Mouse (Mus musculus) common myeloid progenitor, adult 5-6 weeks (primary cell): ENCODE measurements around the gene Erp27. TPM values are rescaled to one million over a fixed set of nuclear protein-coding genes. Genes with fewer than 3 reads are reported as not detected.

Source experiments
- ATAC-seq: replicated peaks from 2 replicates; pipeline ENCODE4 v1.8.0; 2016; ENCODE audit warnings: low read depth, mild to moderate bottlenecking, moderate TSS enrichment, inconsistent platforms; ENCODE audit not compliant: poor library complexity, severe bottlenecking
- total RNA-seq: library from RNA; stranded (forward); fragments of 200-1000, 187-1606 nt; gene quantifications from 2 replicates; pipeline ENCODE4 v1.2.3, GENCODE M21; 2017

Erp27 gene
- total RNA-seq, 1 experiment from 2014 or later, result 0.32 TPM

DNA sequence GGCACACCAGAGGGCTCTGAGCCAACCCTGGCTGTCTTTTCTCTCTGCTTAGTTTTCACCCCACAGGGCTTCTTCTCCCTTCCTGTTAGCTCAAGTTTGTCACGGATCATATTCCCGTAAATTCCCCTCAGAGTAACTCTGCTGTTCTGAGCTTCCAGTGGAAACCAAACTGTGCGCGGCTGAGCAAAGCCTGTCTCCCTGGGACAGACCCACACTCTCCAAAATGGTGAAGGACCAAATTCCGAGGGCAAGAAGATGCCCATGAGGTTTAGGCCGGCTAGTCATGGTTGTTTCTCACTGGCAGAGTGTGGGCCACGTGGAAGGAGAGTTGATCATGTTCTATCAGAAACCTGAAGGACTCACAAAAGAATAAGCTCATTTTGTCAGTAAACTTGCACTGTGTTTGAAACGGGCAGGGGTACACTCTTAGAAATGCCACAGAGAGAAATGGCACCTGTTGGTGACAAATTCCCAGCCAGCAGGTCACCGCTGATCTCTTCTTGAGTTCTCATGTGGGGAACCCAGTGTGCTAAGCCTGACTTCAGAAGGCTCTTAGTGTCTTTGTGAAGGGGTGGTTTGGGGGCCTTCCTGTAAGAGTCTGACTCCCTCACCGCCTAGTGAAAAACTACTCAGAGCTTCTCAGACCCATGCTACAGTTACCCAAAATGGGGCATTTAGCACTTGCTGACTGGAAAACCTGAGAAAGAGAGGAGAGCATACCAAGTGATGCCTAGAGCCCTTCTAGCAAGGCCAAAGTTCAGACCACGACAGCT, 18.4 kb upstream of the Erp27 start:
- no peak for ATAC-seq

DNA sequence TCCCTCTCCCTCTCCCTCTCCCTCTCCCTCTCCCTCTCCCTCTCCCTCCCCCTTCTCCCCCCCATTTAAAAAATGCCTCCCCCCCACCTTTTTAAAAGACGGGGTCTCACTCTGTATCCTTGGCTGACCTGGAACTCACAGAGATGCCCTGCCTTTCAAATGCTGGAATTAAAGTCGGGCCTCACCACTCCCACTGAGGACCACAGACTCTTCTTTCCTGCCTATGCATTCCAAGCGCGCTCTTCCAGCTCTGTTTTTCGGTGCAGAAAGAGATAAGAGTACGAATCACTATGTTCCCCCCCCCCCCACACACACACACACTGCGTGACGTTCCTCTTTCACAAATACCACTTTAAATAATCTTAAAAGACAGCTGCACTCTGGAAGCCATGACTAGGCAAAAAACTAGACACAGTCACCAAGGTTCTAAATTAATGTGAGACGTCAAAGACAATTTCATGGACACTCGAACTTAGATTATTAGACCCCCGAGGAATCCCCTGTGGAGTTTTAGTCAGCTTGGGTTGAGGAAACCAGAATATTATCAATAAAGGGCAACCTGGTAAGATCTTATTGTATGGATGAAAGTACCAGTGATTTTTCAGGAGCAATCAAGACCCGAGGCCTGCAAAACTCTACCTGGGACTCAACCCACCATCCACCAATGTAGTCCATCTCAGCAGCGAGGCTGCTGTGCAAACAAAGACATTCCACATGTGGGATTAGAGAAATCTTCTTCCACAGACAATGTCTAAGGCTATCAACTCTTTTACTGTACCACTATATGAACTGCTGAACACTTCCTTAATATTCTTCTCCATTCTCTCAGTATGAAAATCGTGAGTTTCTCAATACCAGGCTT, 17.6 kb upstream of the Erp27 start:
- peak; percentile 40 for ATAC-seq

DNA sequence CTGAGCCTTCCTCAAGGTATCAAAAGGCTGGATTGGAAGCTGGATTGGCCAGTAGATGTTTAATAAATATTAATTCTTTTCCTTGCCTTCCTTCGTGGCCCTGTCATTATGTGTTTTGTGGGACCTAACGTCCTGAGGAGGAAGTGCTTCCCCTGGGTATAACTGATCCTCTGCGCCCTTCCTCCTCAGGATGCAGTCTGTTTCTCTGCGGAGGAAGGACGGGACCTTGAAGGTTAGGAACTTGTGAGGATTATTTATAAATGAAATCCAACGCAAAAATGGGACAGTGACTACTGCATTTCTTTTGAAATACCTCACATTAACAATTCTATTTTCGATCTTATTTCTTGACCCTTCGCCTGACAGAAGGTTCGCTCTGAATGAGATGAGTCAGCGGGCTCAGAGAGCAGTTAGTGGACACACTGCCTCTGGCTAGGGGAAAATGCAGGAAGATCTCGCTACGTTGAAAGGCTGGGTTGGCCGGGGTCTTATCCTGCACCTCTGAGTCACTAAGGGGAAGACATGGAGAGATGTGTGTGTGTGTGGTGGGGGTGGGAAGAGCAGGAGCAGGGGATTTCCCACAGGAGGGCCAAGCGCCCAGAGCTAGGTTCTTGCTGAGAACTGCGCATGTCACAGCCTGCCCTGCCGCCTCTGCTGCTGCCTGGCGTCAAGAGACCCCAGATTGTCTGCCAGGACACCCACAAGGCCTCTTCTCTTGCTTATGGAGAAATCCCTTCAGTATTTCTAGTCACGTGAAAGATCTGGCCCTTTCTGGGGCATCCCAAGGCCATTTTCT, 16.5 kb upstream of the Erp27 start:
- ATAC-seq, result 0 out of 2 replicates have a peak, but pooled peaks have one; percentile 8

- ATAC-seq, result no peak
Observed at GRCm38 (mm10) chr6:136937117-136937516, 15.1 kb upstream of the Erp27 start.

- ATAC-seq, result no peak
Observed at GRCm38 (mm10) chr6:136936361-136936760, 14.4 kb upstream of the Erp27 start.

GRCm38 (mm10) chr6:136935233-136935632, 13.3 kb upstream of the Erp27 start:
- peak; percentile 36 for ATAC-seq

GRCm38 (mm10) chr6:136934068-136934467, 12.1 kb upstream of the Erp27 start:
- no peak for ATAC-seq

GRCm38 (mm10) chr6:136931246-136931645, 9.3 kb upstream of the Erp27 start:
- no peak for ATAC-seq

DNA sequence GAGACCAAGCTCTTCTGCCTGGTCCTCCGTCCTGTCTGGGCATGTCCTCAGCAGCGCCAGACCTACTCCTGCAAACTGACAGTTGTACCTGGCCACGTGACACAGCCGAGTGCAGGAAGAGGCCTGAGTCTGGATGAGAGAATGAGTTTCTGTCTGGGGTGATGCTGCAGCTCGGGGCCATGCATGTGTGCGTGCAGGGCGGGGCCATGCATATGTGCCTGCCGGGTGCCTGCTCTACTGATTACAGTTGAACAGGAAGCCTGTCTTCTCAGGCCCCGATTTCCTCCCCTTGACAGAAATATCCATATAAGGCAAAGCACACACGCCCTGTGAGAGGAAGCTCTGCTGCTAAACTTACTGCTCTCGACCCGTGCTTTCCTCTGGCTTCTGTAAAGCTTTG, 8.7 kb upstream of the Erp27 start:
- peak; percentile 96 for ATAC-seq

- no peak for ATAC-seq
Observed at GRCm38 (mm10) chr6:136927626-136928025, 5.6 kb upstream of the Erp27 start.

DNA sequence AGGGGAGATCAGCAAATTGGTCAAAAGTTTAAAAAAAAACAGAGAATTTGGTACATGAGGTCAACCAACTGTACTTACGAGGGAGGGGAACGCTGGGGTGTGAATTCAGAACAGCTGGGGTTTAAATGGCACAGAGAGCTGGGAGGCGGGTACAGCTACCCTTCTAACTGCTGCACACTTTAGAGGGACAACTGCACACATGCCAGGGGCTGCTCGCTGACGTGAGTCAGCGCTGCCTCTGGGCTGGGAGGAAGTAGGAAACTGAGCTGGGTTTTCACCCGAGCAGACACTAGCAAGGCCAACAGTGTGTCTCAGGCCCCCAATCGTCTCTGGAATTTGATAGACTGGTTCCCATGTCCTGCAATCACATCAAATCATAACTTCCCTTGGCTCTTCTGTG, 3.1 kb upstream of the Erp27 start:
- peak; percentile 36; the same call in 1 of the 2 replicates for ATAC-seq

GRCm38 (mm10) chr6:136923532-136923931, 1.6 kb upstream of the Erp27 start, which contains the start of gene Pde6h:
TSS of gene Pde6h (plus strand) at chr6:136923832.
- ATAC-seq, result no peak

GRCm38 (mm10) chr6:136922871-136923270, 891 bp upstream of the Erp27 start:
- no peak for ATAC-seq

- ATAC-seq, result 0 out of 2 replicates have a peak, but pooled peaks have one; percentile 23
Observed at GRCm38 (mm10) chr6:136921601-136922000, 379 bp downstream of the Erp27 start.

DNA sequence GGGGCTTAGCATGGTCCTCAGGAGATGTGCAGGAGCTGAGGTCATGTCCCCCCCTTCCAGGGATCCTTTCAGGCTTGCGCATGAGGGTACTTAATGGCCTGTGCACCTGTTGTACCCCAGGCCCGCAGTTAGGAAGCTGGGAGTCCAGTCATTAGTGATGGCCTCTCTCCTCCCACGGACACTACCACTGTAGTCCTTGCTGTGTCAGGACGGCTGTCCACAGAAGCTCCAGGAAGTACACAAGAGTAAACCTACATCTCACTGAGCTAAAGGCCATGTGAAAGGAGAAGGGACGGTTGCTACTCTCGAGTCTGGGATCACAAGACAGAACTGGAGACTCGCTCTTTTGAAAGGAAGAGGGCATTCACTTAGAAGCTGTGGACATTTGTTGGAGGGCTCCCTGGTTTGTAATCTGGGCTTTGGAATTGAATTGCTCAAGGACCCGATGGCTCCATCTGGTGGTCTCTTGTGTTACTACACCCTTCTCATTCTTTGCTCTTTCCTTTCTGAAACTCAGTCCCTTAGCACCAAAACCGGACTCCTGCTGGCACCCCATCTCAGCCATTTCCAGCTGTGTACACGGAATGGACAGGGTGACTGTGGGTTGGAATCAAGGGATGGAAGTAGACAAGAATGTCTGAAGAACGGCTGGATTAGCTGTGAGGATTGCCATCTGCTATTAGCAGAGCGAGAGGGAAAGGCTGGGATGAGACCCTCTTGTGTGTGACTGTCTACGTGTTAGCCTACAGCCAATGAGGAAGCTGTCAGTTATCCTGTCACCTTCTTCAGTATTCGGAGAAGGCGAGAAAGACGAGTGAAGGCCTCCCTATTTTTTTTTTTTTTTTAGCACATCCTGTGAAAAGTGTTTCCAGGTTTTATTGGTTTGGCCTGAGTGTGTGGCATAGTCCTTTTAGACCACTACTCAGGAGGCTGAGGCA, 1.4 kb downstream of the Erp27 start:
- ATAC-seq, result peak; percentile 84

DNA sequence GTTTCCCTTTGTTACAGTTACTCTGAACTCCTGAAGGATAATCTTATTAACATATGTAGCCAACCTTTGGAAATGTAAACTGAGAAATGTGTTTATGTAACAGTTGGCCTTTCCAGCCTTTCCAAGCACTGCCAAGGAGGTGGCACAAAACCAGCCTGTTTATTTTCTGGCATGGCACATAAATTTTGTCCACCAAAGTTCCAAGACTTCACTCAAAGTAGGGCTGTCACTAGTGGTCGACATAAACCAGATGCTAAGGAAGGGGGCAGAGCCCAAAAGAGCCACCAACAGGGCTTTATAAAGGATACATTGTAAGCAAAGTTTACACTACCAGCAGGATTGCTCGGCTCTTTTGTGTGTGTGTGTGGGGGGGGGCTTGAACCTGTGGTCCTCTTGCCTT, 4.1 kb downstream of the Erp27 start:
- ATAC-seq, result no peak

- no peak for ATAC-seq
Observed at GRCm38 (mm10) chr6:136915721-136916395, 6.1 kb downstream of the Erp27 start.

DNA sequence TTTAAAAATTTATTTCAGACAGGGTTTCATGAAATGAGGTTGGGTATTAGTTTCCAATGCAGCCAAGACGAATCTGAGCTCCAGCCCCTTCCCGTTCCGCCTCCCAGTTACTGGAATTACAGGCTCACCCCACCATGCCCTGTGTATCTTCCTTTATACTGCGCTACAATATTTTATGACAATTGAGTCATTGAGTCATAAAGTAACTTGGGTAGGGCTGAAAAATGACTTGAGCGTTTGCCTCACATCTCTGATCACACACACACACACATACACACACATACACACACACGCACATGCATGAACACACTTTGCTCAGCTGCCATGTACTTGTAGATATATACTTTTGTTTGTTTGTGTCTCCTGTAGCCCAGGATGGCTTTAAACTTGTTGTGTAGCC, 7.7 kb downstream of the Erp27 start:
- ATAC-seq, result no peak
